Mouse (Mus musculus) bone marrow macrophage, adult 2 months (primary cell): ENCODE results near the gene Ptpn6. TPM values are rescaled to one million over a fixed set of nuclear protein-coding genes. Genes with fewer than 3 reads are reported as not detected.

Experiments used
- H3K27ac ChIP-seq: 2 replicates; pipeline ENCODE4 v1.5.1; 2012; ENCODE audit warnings: low read depth, low read length; ENCODE audit not compliant: insufficient read depth
- H3K4me1 ChIP-seq: 2 replicates; pipeline ENCODE4 v1.6.1; 2012; ENCODE audit warnings: low read length; ENCODE audit not compliant: control insufficient read depth, insufficient read depth
- H3K4me3 ChIP-seq: 2 replicates; pipeline ENCODE4 v1.5.1; 2012; ENCODE audit warnings: mild to moderate bottlenecking, low read length, moderate library complexity; ENCODE audit not compliant: insufficient read depth
- CTCF ChIP-seq: IDR thresholded peaks from 2 replicates; pipeline ENCODE4 v1.5.1; 2012; ENCODE audit warnings: low read depth, mild to moderate bottlenecking, low read length, moderate library complexity
- POLR2A ChIP-seq: IDR thresholded peaks from 2 replicates; pipeline ENCODE4 v1.6.1; 2012; ENCODE audit warnings: mild to moderate bottlenecking, low read depth, low read length, borderline replicate concordance
- polyA plus RNA-seq: library from polyadenylated mRNA; stranded (reverse); fragments of >200 nt; gene quantifications from 2 replicates; pipeline ENCODE4 v1.2.4, GENCODE M21; 2012; ENCODE audit not compliant: missing spikeins, insufficient read depth, insufficient read length

Ptpn6 gene
- polyA plus RNA-seq, 1 experiment: 614 TPM

- Histone ChIP-seq H3K4me1 (peaks cover 24% of the 10 kb centered on the region), H3K4me3 (no peak overlapping the region), H3K27ac (no peak overlapping the region)
- TF ChIP-seq CTCF (no peak), POLR2A (no peak)
These were observed 4.5 kb upstream of the Ptpn6 start for GRCm38 (mm10) chr6:124742839-124743514.

DNA sequence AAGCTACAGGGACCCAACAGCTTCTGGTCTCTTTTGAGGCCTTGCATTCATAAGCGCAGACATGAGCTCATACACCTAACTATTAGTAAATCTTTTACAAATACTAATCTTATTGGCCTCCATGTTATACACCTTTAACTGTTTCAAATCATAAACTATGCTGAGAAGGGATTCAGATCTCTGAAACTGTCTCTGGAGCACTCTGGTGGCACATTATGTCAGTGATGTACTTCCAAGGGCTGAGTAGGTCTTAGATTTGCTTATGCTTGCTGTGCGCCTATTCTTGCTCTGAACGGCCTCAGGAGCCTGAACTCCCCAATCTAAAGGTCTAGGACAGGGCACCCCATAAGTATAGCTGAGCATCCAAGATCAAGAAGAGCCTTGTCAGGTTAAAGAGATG lies 3.3 kb upstream of the Ptpn6 start:
- TF ChIP-seq CTCF (no peak), POLR2A (no peak)
- Histone ChIP-seq H3K4me1 (peaks cover 31% of the 10 kb centered on the region), H3K27ac (peak overlapping the region; percentile 98), H3K4me3 (peak overlapping the region; percentile 51)

- Histone ChIP-seq H3K4me1 (peaks cover 31% of the 10 kb centered on the region), H3K27ac (peak within 1 kb of the TSS; percentile 98), H3K4me3 (peak within 1 kb of the TSS; percentile 64)
- TF ChIP-seq POLR2A (peak; percentile 96), CTCF (no peak)
These were observed 2.6 kb upstream of the Ptpn6 start, which contains the start of gene Grcc10 for GRCm38 (mm10) chr6:124740888-124741761. Gene Grcc10, minus strand, starts transcription at chr6:124741374.

DNA sequence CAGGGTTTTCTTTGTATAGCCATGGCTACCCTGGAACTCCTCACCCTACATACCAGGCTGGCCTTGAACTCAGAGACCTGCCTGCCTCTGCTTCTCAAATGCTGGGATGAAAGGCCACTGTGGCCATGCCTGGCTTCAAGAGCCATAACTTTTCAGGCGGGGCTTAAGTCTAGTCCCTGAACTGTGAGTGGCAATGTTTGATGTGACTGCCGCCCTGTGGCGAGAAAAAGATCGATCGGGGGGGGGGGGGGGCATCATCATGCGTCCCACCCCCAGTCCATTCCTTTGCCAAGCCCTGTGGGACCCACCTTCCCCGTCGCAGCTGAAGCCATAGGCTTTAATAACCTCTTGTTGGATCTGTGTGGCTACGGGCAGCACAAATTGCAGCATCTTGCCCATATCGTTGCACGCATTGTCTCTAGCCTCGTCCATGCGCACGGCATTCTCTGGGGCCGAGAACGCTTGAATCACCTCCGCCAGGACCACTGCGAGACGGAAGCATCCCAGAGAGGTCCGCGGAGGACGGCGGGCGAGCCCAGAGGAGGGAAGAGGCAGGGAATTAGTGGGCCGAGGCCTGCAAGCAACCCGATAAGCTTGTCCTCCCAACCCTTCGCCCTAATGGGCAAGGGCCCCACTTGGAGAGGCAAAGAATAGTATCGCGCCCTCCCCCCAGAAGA lies 1.8 kb upstream of the Ptpn6 start:
- no peak for TF ChIP-seq POLR2A
- peak; percentile 57; the same call in 1 of the 2 replicates for TF ChIP-seq CTCF
- H3K27ac ChIP-seq: peak overlapping the region; percentile 98
- peaks cover 31% of the 10 kb centered on the region for H3K4me1 ChIP-seq
- H3K4me3 ChIP-seq: peak overlapping the region; percentile 64

DNA sequence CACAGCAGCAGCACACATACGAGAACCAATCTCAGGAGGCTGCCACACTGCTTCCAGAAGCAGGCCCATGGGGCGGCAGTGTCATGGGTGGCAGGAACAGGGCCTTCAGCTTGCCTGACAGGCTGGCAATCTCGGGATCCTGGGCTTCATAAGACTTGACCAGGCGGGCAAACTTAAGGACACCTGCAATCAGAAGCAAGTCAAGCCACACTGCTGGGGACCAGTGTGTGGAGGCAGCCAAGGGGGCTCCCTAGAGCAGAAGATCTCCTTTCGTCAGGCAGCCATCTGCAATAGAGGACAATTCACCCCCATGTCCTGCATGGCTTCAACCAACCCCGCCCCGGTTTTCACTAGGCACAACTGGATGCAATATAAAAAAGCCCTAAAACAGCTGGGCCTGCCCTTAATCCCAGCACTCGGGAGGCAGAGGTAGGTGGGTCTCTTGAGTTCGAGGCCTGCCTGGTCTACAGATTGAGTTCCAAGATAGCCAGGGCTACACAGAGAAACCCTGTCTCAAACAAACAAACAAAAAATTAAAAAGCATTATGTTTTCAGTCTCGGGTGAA lies 800 bp upstream of the Ptpn6 start:
- H3K4me3 ChIP-seq: peak overlapping the region; percentile 36; the same call in 1 of the 2 replicates
- H3K27ac ChIP-seq: peak overlapping the region; percentile 61
- TF ChIP-seq POLR2A (no peak), CTCF (no peak)
- H3K4me1 ChIP-seq: peaks cover 33% of the 10 kb centered on the region

DNA sequence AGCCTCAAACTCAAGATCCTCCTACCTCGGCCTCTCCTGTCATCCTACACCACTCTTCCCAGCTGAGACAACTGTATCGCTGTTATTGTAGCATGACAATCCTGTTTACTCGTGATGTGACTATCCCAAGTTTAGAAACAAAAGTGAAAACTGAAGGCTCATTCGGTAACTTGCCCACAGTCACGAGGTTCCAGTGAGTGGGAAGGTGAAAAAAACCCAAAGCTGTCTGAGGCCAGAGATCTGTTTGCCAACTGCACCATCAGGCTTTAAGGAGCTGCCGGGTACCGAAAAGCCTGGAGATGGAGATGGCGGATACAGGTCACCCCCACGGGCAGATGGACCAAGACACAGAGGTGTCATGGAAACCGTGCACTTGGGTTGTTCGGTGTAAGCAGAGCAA lies 1.5 kb downstream of the Ptpn6 start:
- Histone ChIP-seq H3K4me1 (peaks cover 45% of the 10 kb centered on the region), H3K4me3 (no peak overlapping the region), H3K27ac (no peak overlapping the region)
- TF ChIP-seq POLR2A (no peak), CTCF (no peak)

GRCm38 (mm10) chr6:124734417-124734816 lies 4.1 kb downstream of the Ptpn6 start:
- peaks cover 48% of the 10 kb centered on the region for H3K4me1 ChIP-seq
- no peak overlapping the region for H3K4me3 ChIP-seq
- no peak for TF ChIP-seq CTCF
- TF ChIP-seq POLR2A: no peak
- no peak overlapping the region for H3K27ac ChIP-seq

GRCm38 (mm10) chr6:124732476-124733370 lies 5.8 kb downstream of the Ptpn6 start:
- peak overlapping the region; percentile 98 for H3K27ac ChIP-seq
- H3K4me1 ChIP-seq: peaks cover 48% of the 10 kb centered on the region
- peak overlapping the region; percentile 95 for H3K4me3 ChIP-seq
- TF ChIP-seq POLR2A (peak; percentile 75; the same call in 1 of the 2 replicates), CTCF (no peak)

DNA sequence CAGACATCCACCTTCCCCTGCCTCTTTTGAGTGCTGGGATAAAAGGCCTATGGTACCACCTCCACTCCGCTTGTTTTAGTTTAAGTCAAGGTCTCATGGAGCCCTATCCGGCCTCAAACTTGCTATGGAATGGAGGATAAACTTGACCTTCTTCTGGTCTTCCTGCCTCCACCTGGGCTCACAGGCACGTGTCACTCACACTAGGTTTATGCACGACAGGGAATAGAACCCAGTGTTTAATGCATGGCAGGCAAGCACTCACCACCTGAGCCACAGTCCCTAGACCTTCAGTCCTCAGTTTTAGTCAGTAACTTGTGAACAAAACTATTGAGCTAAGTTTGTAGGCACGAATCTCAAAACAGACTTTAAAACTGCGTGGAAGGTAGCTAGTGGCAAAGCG lies 7.5 kb downstream of the Ptpn6 start:
- peak overlapping the region; percentile 95 for H3K4me3 ChIP-seq
- H3K27ac ChIP-seq: peak overlapping the region; percentile 98
- no peak for TF ChIP-seq CTCF
- TF ChIP-seq POLR2A: no peak
- H3K4me1 ChIP-seq: peaks cover 52% of the 10 kb centered on the region
